Mouse (Mus musculus) frontal cortex, postnatal 36 days (tissue): Measurements from ENCODE around the gene Emx1.

Experiments used
- DNase-seq, 2 experiments: peaks; one replicate each; pipeline ENCODE4 v3.0.0; 2022; ENCODE audit warnings: low spot score in 2 of 2

Emx1 gene

GRCm38 (mm10) chr6:85189361-85189760 is 2.1 kb downstream of the Emx1 start:
- DNase-seq = no peak

DNA sequence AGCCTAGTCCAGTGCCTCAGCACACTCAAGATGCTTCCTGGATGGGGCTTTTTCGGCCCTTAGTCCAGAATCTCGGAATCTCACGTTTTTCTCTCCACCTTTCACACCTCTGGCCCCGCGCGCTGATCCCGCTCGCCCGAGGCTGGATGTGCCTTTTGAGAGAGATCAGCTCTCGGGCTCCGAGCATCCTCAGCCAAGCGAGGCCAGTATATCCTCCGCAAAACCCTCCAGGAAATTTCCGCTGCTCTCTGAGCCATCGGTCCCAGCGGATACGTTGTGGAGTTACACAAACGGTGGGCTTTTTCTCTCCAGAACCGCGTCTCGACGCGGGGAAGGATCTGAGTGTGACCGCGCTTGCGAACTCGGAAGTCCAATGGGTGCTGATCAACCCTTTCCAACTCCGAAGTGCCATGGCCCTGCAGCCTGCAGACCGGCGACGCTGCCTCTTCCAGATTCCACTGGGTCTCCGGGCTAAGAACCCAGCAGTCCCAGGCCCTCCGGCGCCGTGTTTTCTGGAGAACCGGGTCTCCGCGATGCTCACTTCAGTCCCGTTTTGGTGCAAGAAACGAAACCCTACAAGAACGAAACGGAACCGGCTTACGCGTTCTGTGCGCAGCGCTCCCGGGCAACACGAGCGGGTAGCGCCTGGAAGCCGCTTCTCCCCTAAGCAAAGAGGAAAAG is 2.8 kb downstream of the Emx1 start:
- DNase-seq = peak in 1 of 2 experiments; percentile 54

DNA sequence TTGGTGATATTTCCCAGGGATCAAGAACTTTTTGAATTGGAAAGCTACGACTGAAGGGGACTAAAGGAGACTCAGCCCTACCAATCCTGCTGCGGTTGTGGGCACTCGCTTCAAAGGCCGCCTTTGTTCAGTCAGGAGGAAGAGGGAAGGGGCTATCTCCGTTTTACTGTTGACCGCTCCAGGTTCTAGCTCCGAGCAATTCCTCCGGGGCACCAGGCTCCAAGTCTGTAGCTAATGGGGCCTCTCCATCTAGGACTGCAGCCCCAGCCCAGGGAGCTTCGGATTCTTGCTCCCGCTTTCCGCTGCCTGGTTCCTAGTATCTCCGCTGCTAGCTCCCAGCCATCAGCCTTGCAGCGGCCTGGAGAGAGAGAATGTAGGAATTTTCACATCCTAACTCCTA is 3.4 kb downstream of the Emx1 start:
- DNase-seq = no peak

- DNase-seq = no peak
Measured at GRCm38 (mm10) chr6:85191751-85192440, 4.7 kb downstream of the Emx1 start.

GRCm38 (mm10) chr6:85193381-85194318 is 6.4 kb downstream of the Emx1 start:
- no peak for DNase-seq

DNA sequence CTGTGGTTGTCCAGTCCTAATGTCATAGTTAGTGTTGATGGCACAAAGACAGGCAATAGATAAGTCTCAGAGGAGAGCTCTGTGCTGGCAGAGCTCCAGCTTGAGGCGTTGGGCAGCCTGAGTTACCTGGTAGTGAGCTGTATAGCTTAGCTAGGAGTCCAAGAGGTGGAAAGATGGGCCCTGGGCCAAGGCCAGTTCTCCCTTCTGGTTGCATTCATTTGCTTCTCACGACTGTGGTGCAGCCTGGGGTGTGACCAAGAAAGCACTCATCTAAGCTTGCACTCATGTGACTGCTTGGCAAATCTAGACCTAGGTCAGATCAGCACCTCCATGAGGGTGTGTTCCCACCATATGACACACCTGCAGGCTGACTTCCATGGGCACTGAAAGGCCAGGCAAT is 10.7 kb downstream of the Emx1 start:
- DNase-seq = no peak

DNA sequence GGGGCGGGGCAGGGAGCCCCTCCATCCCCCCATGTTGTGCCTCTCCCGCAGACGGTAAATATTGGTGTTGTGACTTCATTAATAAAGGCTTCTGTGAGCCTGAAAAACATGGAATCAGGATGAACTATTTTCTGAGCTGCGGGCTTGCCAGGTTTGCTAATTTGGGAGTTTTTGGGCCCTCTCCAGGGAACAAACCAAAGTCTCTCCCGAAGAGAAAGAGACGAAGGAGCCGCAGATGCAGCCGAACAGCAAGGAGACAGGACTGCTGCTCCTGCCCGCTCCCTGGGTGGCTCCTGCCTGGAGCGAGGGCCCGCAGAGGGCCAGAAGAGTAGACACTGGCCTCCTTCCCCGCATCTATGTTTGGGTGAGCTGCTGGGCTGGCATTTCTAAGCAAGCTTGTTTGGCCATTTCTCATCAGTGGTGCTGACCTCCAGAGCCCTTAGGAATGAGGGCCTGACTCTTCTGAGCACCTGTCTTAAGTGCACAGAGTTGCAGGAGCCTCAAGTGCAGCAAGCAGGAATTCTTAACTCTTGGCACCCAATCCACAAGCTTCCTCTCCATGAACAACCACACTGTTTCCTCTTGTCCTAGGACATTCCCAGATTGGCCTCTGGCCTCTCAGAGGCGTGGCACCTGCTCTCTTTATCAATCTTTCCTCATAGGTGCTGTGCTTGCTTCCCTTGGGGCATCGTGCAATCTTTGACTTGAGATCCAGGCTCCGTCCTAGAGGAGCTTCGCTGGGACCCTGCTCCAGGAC is 19.1 kb downstream of the Emx1 start:
- DNase-seq = peak in 1 of 2 experiments; percentile 63

DNA sequence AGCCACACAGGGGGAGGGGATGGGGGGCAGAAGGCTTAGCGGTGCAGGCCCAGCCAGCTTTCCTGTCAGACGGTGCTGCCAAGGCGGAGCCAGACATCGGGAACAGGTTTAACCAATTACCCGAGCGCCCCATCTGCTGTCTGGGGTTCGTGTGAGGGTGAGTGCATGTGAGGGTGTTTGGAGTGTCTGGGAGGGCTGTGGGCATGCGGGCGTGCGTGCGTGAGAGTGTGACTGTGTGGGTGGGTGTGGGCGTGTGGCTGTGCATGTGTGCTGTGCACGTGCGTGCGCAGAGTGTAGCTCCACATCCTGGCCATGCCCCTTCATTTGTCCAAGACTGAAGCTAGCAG is 19.7 kb downstream of the Emx1 start:
- DNase-seq = peak in 1 of 2 experiments; percentile 55

DNA sequence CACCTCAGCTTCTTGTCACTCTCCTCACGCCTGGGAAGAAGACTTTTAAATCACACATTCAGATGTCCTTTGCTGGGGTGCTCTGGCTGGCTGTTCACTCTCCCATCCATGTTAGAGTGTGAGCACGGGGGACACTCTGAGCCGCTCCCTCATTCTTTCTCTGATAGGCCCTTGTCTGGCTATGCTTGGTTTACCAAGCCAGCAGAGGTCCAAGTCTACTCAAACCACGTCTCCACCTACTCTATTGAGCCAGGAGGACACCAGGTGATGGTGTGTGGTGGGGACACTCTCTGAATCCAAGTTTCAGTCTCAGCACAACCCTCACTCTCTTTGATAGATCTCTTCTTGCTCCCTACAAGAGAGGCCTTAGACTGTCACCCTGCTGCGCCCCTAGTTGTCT is 20.1 kb downstream of the Emx1 start:
- DNase-seq = no peak

GRCm38 (mm10) chr6:85209226-85209967 is 22.2 kb downstream of the Emx1 start:
- DNase-seq = no peak

- DNase-seq = no peak
Measured at GRCm38 (mm10) chr6:85210686-85211085, 23.4 kb downstream of the Emx1 start.

GRCm38 (mm10) chr6:85218251-85218650 is 31.0 kb downstream of the Emx1 start:
- DNase-seq = peak in 1 of 2 experiments; percentile 68

GRCm38 (mm10) chr6:85218684-85219445 is 31.6 kb downstream of the Emx1 start:
- DNase-seq = peak; percentile 38 to 65

DNA sequence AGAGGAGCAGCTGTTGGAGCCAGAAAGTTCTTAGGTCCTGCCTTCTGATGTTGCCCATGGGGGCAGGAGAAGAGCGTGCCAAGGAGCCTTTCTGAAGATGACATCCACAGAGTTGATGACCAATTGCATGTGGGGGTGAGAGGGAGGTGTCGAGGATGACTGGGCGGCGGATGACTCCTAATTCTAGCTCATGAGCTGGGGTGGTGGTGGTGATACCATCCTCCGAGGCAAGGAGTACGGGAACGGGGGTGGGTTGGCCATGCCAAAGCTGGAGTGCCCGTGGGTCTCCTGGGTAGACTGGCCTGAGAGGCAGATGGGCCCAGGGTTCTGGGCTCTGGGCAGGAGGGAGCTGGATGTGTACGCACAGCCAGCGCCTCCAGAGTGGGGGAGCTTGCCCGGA is 32.5 kb downstream of the Emx1 start:
- peak; percentile 41 to 45 for DNase-seq

DNA sequence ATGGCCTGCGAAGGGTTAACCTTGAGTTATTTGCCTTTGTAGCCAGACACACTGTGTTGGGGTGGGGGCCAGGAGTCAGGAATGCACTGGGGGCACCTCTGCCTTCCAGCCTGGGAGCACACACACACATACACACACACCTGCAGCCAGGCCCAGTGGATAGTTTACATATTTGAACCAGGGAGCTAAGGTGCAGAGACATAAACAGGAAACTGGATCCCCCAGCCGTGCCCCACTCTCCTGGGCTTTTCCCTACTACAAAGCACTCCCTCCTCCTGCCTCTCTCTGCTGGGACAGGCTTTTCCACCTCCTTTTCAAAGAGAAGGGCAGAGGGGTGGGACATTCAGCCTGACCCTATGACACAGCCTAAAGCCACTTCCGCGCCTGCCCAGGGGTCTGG is 33.7 kb downstream of the Emx1 start:
- DNase-seq = no peak

DNA sequence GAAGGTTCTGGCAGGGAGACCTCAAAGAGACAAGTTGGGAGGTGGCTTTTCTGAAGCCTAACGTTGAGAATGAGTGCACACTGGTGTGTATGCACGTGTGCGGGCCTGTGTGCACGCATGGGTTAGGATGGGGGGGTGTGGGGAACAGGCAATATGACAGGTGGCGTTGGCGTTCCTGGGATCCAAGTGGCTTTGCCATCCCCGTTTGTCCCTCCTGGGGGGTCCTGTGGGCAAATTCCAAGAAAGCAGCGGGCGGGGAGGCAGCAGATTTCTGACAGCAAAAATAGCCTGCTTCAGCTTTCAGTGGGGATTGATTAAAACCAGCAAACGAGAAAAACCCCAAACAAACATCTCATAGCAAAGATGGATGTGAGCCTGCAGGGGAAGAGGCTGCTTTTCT is 35.3 kb downstream of the Emx1 start:
- DNase-seq = no peak

GRCm38 (mm10) chr6:85223498-85224150 is 36.4 kb downstream of the Emx1 start:
- DNase-seq = no peak

GRCm38 (mm10) chr6:85224442-85224891 is 37.2 kb downstream of the Emx1 start:
- DNase-seq = no peak

GRCm38 (mm10) chr6:85226570-85226969 is 39.3 kb downstream of the Emx1 start:
- no peak for DNase-seq

DNA sequence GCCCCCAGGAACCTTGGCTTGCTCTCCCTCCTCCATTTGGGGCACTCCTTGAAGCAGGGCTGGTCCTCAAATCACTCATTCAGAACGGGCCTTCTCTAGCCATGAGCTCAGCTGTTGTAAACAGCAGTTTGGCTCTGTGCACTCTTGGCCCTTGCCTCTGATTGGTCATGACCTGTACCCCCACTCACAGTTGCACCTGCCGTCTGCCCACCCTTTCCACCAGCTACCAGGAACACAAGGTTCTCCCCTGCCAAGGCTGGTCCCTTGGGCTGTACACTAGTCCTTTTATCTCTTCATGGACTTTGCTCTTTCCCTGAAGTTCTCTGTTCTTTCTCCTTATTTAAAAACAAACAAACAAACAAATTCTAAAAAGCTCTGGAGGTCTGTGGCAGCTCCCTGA is 40.3 kb downstream of the Emx1 start:
- no peak for DNase-seq
